Mouse (Mus musculus): ENCODE results near the gene Zfp451. TPM values are rescaled to one million over a fixed set of nuclear protein-coding genes. Genes with fewer than 3 reads are reported as not detected.

The Zfp451 gene
- 20.0 TPM for polyA plus RNA-seq (2017; shearing (Covaris generic))

GRCm38 (mm10) chr1:33813868-33814794 lies at the start of gene Zfp451:
Gene Zfp451, minus strand, starts transcription at chr1:33814595.

GRCm38 (mm10) chr1:33757491-33758041 lies 56.8 kb downstream of the Zfp451 start, which contains the start of gene Bag2:
Gene Bag2, minus strand, starts transcription at chr1:33757795.

GRCm38 (mm10) chr1:33719733-33720225 lies 94.6 kb downstream of the Zfp451 start, which contains the start of gene Rab23:
Gene Rab23, plus strand, starts transcription at chr1:33719887.

Other genes with a start within 250 kb of the Zfp451 start
- gene Prim2, start 144.8 kb downstream of the Zfp451 start, polyA plus RNA-seq (2017; shearing (Covaris generic)) = 12.5 TPM
- gene Rab23, start 94.7 kb downstream of the Zfp451 start, polyA plus RNA-seq (2017; shearing (Covaris generic)) = 6.9 TPM
- 1.5 TPM for gene Bag2, start 56.8 kb downstream of the Zfp451 start, polyA plus RNA-seq (2017; shearing (Covaris generic))
- 3.9 TPM for gene Bend6, start 93.2 kb upstream of the Zfp451 start, polyA plus RNA-seq (2017; shearing (Covaris generic))
- gene Dst, start 93.6 kb upstream of the Zfp451 start, polyA plus RNA-seq (2017; shearing (Covaris generic)) = 24.1 TPM

Measured in CD4-positive, CD25-positive, alpha-beta regulatory T cell, adult 9 weeks (primary cell).